Mouse (Mus musculus) cortical plate, adult 2 months (tissue): Measurements from ENCODE around the gene Dnmt1.

Experiments
- CTCF ChIP-seq: fragments of 200-500 bp; IDR thresholded peaks from 2 replicates; pipeline ENCODE4 v1.5.1; 2011; ENCODE audit warnings: mild to moderate bottlenecking, control low read depth, low read length; ENCODE audit not compliant: insufficient read depth; ENCODE audit errors: extremely low read depth
- POLR2A ChIP-seq: fragments of 200-500 bp; IDR thresholded peaks from 2 replicates; pipeline ENCODE4 v1.6.1; 2011; ENCODE audit warnings: mild to moderate bottlenecking, low read length, control low read depth; ENCODE audit not compliant: insufficient read depth; ENCODE audit errors: extremely low read depth

- TF ChIP-seq CTCF (no peak), POLR2A (no peak)
Measured at GRCm38 (mm10) chr9:20859926-20860325, 99.8 kb downstream of the Dnmt1 start.
